Mouse (Mus musculus): ENCODE results near the gene Cyp2d12. TPM values are rescaled to one million over a fixed set of nuclear protein-coding genes. Genes with fewer than 3 reads are reported as not detected.
A peak's percentile ranks its signal among the peaks of the same experiment; 100 is the strongest.
"Not testable (repeated sequence)": the region's sequence is repeated elsewhere in the genome, so short reads cannot be mapped to it uniquely, and the experiment has no call there.

Gene Cyp2d12
- polyA plus RNA-seq (2015; fragmentation: Nextera tagmentation; extraction: Ambion mirVana) = 0.10 and 0.11 TPM in 2 replicates

DNA sequence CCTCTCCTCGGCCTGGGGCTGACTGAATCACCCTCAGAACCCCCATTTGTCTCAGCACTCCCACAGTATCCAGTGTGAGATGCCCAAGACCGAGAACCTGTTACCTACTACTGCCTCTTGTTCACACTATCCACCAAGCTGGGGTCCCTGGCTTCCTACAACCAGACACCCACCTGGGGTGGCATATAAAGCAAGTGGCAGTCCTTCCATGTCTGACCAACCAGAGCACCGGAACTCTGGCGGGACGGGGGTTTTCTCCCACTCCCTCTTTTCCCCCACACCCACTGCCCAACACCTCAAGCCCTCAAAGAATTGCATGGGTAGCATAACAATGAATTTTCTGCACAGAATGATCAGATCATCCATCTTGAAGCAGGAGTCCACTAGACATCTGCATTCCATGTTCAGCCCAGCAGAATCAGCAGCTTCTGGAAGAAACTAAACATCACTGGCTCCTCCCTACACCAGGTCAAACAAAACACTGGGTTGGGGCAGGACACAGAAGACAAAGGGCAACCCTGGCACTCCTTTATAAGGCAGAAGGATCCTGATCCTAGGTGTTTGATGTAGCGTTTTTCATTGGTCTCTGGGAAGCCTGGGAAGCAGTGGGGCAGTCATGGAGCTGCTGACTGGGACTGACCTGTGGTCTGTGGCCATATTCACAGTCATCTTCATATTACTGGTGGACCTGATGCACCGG lies at the start of gene Cyp2d12:
Gene Cyp2d12 (plus strand): TSS at position 542 of the 700 bp plus-strand sequence.
- no peak within 1 kb of the TSS for H3K4me2 ChIP-seq (replicated peaks; ENCODE audit: low read depth)
- TF ChIP-seq CTCF (IDR thresholded peaks at IDR 0.05; ENCODE audit: low read depth) (no peak), EP300 (optimal IDR thresholded peaks at IDR 0.05) (no peak)
- no peaks in the 10 kb centered on the region for H3K4me1 ChIP-seq (replicated peaks; ENCODE audit: control insufficient read depth, insufficient read depth)
- H3K9me3 ChIP-seq (ENCODE audit: control insufficient read depth, low read length) = no peaks in the 10 kb centered on the region
- H3K27ac ChIP-seq (replicated peaks) = no peak within 1 kb of the TSS
- WGBS = 81% methylated on average over 7 of the region's 7 CpGs
- H3K36me3 ChIP-seq (ENCODE audit: control insufficient read depth, insufficient read depth, low read length) = no peaks in the 10 kb centered on the region
- H3K4me3 ChIP-seq (ENCODE audit: low read depth, low read length) = no peak within 1 kb of the TSS
- no peaks in the 10 kb centered on the region for H3K27me3 ChIP-seq (ENCODE audit: control insufficient read depth, insufficient read depth, low read length)
- ATAC-seq (ENCODE audit: low FRiP score, low TSS enrichment) = no peak
- H3K9ac ChIP-seq (ENCODE audit: low read length) = no peak within 1 kb of the TSS
- no peak for DNase-seq (ENCODE audit: low spot score)

DNA sequence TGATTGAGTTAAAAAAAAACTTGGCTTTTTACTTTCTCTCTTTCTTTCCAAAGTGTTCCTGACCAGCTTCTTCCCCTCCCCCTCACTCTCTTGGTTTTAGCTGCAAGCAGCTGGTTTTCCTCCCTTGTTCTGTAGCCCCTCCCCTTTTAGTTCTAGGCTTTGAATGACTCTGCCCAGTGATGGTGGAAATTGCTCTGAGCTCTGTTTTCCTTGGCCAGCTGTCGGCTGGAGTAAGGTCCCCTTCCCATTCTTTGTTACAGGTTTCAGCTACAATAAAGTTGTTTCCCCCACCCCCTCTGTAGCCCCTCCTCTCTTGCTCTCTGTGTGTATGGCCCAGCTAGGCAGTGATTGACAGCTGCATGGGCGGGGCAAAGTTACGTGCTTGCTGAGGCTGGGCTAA lies 47.9 kb upstream of the Cyp2d12 start:
- Histone ChIP-seq H3K27ac (replicated peaks) (no peak overlapping the region), H3K36me3 (ENCODE audit: control insufficient read depth, insufficient read depth, low read length) (no peaks in the 10 kb centered on the region), H3K27me3 (ENCODE audit: control insufficient read depth, insufficient read depth, low read length) (no peaks in the 10 kb centered on the region), H3K4me2 (replicated peaks; ENCODE audit: low read depth) (no peak overlapping the region), H3K9me3 (ENCODE audit: control insufficient read depth, low read length) (no peaks in the 10 kb centered on the region), H3K9ac (ENCODE audit: low read length) (no peak overlapping the region), H3K4me1 (replicated peaks; ENCODE audit: control insufficient read depth, insufficient read depth) (no peaks in the 10 kb centered on the region), H3K4me3 (ENCODE audit: low read depth, low read length) (no peak overlapping the region)
- ATAC-seq (ENCODE audit: low FRiP score, low TSS enrichment) = no peak
- no peak for DNase-seq (ENCODE audit: low spot score)
- 54% methylated on average over 3 of the region's 3 CpGs for WGBS
- no peak for TF ChIP-seq CTCF (IDR thresholded peaks at IDR 0.05; ENCODE audit: low read depth)

DNA sequence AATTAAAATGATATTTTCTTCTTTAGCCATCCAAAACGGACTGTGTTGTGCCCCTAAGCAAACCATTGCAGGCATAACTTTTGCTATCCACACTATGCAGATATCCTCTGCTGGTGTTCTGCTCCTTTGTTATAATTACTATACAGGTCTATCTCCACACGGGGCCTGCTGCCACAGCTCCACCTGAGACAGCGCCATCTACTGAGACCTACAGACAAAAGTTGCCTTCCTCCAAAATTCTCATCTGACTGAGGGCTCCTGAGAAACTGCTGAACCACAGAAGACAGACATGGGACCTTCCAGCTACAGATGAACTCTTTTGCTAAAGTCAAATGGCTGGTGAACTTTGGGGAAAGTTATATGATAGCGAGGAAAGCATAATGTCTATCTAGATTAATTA lies 47.1 kb upstream of the Cyp2d12 start:
- not testable (repeated sequence) for H3K36me3 ChIP-seq (ENCODE audit: control insufficient read depth, insufficient read depth, low read length); H3K9ac ChIP-seq (ENCODE audit: low read length); H3K4me2 ChIP-seq (replicated peaks; ENCODE audit: low read depth); H3K9me3 ChIP-seq (ENCODE audit: control insufficient read depth, low read length); H3K27me3 ChIP-seq (ENCODE audit: control insufficient read depth, insufficient read depth, low read length); ATAC-seq (ENCODE audit: low FRiP score, low TSS enrichment); H3K4me1 ChIP-seq (replicated peaks; ENCODE audit: control insufficient read depth, insufficient read depth); H3K4me3 ChIP-seq (ENCODE audit: low read depth, low read length); DNase-seq (ENCODE audit: low spot score); H3K27ac ChIP-seq (replicated peaks)
- WGBS = 52% methylated on average over 4 of the region's 4 CpGs
- peak; percentile 38 for TF ChIP-seq CTCF (IDR thresholded peaks at IDR 0.05; ENCODE audit: low read depth)

DNA sequence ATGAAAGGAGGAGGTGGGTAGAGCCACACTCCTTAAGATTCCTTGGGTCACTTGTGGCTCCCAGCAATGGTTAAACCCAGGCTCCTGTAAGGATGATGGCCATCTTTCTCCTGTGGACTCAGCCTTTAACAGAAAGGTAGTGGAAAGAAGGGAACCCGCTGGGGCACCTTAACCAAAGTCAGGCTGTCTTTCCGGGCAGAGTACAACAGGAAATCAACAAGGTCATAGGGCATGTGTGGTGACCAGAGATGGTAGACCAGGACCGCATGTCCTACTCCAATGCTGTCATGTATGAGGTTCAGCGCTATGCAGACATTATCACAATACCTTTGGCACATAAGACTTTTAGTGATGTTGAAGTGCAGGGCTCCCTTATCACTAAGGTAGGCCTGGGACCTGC lies 45.4 kb upstream of the Cyp2d12 start:
- ATAC-seq (ENCODE audit: low FRiP score, low TSS enrichment); H3K27ac ChIP-seq (replicated peaks); H3K4me1 ChIP-seq (replicated peaks; ENCODE audit: control insufficient read depth, insufficient read depth); H3K27me3 ChIP-seq (ENCODE audit: control insufficient read depth, insufficient read depth, low read length); H3K9ac ChIP-seq (ENCODE audit: low read length); DNase-seq (ENCODE audit: low spot score); H3K4me2 ChIP-seq (replicated peaks; ENCODE audit: low read depth); H3K4me3 ChIP-seq (ENCODE audit: low read depth, low read length); H3K9me3 ChIP-seq (ENCODE audit: control insufficient read depth, low read length); H3K36me3 ChIP-seq (ENCODE audit: control insufficient read depth, insufficient read depth, low read length): not testable (repeated sequence)
- 84% methylated on average over 4 of the region's 4 CpGs for WGBS

DNA sequence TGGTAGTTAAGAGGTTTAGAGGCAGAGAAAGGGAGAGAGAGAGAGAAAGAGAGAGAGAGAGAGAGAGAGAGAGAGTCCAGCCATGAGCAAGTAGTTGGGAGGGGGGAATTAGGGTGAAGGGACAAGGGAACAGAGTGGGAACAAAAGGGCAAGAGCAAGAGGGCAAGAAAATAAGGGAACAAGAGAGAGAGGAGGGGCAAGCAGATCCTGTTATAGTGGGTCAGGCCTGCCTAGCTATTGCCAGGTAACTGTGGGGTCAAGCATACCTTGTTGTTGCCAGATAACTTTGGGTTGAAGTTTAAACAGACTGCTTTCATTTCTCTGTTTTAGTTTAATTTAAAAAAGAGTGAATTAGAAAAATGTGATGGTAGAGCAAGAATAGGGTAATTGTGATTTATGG lies 44.4 kb upstream of the Cyp2d12 start:
- not testable (repeated sequence) for H3K4me3 ChIP-seq (ENCODE audit: low read depth, low read length); H3K4me2 ChIP-seq (replicated peaks; ENCODE audit: low read depth); H3K27me3 ChIP-seq (ENCODE audit: control insufficient read depth, insufficient read depth, low read length); H3K27ac ChIP-seq (replicated peaks); H3K9me3 ChIP-seq (ENCODE audit: control insufficient read depth, low read length); DNase-seq (ENCODE audit: low spot score); H3K4me1 ChIP-seq (replicated peaks; ENCODE audit: control insufficient read depth, insufficient read depth); ATAC-seq (ENCODE audit: low FRiP score, low TSS enrichment); H3K36me3 ChIP-seq (ENCODE audit: control insufficient read depth, insufficient read depth, low read length); H3K9ac ChIP-seq (ENCODE audit: low read length)

DNA sequence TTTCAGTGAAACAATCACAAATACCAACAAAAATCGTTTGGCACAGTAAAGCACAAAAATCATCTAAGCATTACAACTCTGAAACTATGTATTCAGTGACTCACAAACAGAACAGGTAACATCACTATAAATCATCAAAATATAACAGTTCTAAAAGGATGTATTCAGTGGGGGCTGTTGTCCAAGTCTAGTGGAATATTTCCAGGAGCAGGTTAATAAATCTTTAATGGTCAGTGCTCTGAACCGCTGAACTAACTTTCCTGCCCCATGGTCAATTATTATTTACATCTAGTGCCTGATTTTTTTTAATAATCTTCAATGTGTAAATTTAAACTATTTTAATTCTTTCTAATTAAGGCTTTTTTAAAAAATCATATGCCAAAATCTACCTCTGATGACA lies 42.8 kb upstream of the Cyp2d12 start:
- not testable (repeated sequence) for H3K4me1 ChIP-seq (replicated peaks; ENCODE audit: control insufficient read depth, insufficient read depth); H3K4me2 ChIP-seq (replicated peaks; ENCODE audit: low read depth); DNase-seq (ENCODE audit: low spot score); H3K27ac ChIP-seq (replicated peaks); H3K4me3 ChIP-seq (ENCODE audit: low read depth, low read length); H3K9me3 ChIP-seq (ENCODE audit: control insufficient read depth, low read length); H3K36me3 ChIP-seq (ENCODE audit: control insufficient read depth, insufficient read depth, low read length); H3K27me3 ChIP-seq (ENCODE audit: control insufficient read depth, insufficient read depth, low read length); ATAC-seq (ENCODE audit: low FRiP score, low TSS enrichment); H3K9ac ChIP-seq (ENCODE audit: low read length)
- WGBS = 57% methylated on average over 2 of the region's 2 CpGs

DNA sequence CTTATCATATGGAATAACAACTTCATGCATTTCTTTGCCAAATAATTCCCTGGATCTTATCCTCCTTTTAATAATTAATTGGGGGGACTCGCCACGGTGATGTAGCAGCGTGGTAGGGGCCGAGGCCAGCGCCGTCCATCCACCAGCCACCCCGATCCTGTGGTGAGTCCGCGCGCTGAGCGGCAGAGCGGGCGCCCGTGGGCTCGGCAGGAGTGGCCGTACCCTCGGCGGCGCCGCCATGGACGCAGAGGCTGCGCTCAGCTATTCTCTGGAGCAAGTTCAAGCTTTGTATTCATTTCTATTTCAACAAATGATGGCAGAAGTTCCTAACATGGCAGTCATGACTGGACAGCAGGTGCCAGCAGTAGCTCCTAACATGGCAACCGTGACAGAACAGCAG lies 38.7 kb upstream of the Cyp2d12 start:
- not testable (repeated sequence) for H3K9me3 ChIP-seq (ENCODE audit: control insufficient read depth, low read length); H3K27me3 ChIP-seq (ENCODE audit: control insufficient read depth, insufficient read depth, low read length); H3K4me1 ChIP-seq (replicated peaks; ENCODE audit: control insufficient read depth, insufficient read depth); H3K27ac ChIP-seq (replicated peaks); H3K9ac ChIP-seq (ENCODE audit: low read length); H3K4me2 ChIP-seq (replicated peaks; ENCODE audit: low read depth); H3K36me3 ChIP-seq (ENCODE audit: control insufficient read depth, insufficient read depth, low read length); DNase-seq (ENCODE audit: low spot score); ATAC-seq (ENCODE audit: low FRiP score, low TSS enrichment); H3K4me3 ChIP-seq (ENCODE audit: low read depth, low read length)
- 85% methylated on average over 18 of the region's 23 CpGs for WGBS

DNA sequence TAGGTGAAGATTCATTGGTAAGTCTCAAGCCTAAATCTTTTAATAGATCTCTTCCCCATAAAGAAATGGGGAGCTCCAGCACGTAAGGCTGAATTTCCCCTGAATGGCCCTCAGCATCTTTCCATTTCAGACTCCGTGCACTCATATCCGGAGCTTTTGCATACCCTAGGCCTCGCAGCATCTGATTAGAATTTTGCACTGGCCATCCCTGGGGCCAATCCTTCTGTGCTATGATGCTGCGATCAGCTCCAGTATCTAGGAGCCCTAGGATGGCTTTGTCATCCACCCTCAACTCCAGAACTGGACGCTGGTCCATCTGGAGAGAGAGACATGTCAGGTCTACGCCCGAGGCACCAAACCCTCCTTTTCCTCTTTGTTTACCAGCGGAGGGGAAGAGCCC lies 27.5 kb upstream of the Cyp2d12 start:
- not testable (repeated sequence) for H3K4me3 ChIP-seq (ENCODE audit: low read depth, low read length); H3K27me3 ChIP-seq (ENCODE audit: control insufficient read depth, insufficient read depth, low read length); H3K9me3 ChIP-seq (ENCODE audit: control insufficient read depth, low read length); H3K36me3 ChIP-seq (ENCODE audit: control insufficient read depth, insufficient read depth, low read length); H3K27ac ChIP-seq (replicated peaks); H3K9ac ChIP-seq (ENCODE audit: low read length); H3K4me1 ChIP-seq (replicated peaks; ENCODE audit: control insufficient read depth, insufficient read depth); H3K4me2 ChIP-seq (replicated peaks; ENCODE audit: low read depth); ATAC-seq (ENCODE audit: low FRiP score, low TSS enrichment); DNase-seq (ENCODE audit: low spot score)
- WGBS = 89% methylated on average over 6 of the region's 9 CpGs

DNA sequence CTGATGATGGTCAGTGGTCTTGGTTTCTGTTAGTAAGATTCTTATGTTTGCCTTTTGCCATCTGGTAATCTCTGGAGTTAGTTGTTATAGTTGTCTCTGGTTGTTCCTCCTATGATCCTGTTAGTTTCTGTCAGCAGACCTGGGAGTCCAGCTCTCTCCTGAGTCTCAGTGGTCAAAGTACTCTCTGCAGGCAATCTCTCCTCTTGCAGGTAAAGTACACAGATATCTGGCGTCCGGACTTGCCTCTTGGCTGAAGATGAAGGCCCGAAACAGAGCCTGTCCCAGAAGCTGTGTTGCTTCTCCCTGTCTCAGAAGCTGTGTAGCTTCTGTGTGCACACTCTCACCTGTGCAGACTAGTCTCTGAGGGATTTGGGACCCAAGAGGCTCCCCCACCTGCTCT lies 22.2 kb upstream of the Cyp2d12 start:
- WGBS = 85% methylated on average over 3 of the region's 3 CpGs
- not testable (repeated sequence) for DNase-seq (ENCODE audit: low spot score); H3K4me2 ChIP-seq (replicated peaks; ENCODE audit: low read depth)

More for the DNA sequence above, 22.2 kb upstream of the Cyp2d12 start:
- not testable (repeated sequence) for H3K9me3 ChIP-seq (ENCODE audit: control insufficient read depth, low read length); H3K27ac ChIP-seq (replicated peaks); H3K36me3 ChIP-seq (ENCODE audit: control insufficient read depth, insufficient read depth, low read length); H3K27me3 ChIP-seq (ENCODE audit: control insufficient read depth, insufficient read depth, low read length); H3K9ac ChIP-seq (ENCODE audit: low read length); H3K4me3 ChIP-seq (ENCODE audit: low read depth, low read length); ATAC-seq (ENCODE audit: low FRiP score, low TSS enrichment); H3K4me1 ChIP-seq (replicated peaks; ENCODE audit: control insufficient read depth, insufficient read depth)
